Mouse (Mus musculus) midbrain, embryonic 16.5 days (tissue): Measurements from ENCODE around the gene Ppp1r15a. TPM values are rescaled to one million over a fixed set of nuclear protein-coding genes. Genes with fewer than 3 reads are reported as not detected.
A peak's percentile ranks its signal among the peaks of the same experiment; 100 is the strongest.

Experiments
- ATAC-seq: fragments of 200-750 bp; cut with Nextera tagmentation; 2 replicates; pipeline ENCODE4 v1.8.0; 2017; ENCODE audit warnings: moderate TSS enrichment
- H3K27ac ChIP-seq: fragments of 300-500 bp; sonication (generic); 2 replicates; pipeline ENCODE4 v1.5.1; 2014; ENCODE audit warnings: mild to moderate bottlenecking, low read length, mixed read lengths
- H3K27me3 ChIP-seq: fragments of 300-500 bp; sonication (generic); 2 replicates; pipeline ENCODE4 v1.6.1; 2014; ENCODE audit warnings: low read depth, low read length, mixed read lengths; ENCODE audit not compliant: control insufficient read depth, insufficient read depth
- H3K36me3 ChIP-seq: fragments of 300-500 bp; sonication (generic); 2 replicates; pipeline ENCODE4 v1.6.1; 2014; ENCODE audit warnings: mild to moderate bottlenecking, low read length, moderate library complexity, mixed read lengths; ENCODE audit not compliant: control insufficient read depth, insufficient read depth
- H3K4me1 ChIP-seq: fragments of 300-500 bp; sonication (generic); 2 replicates; pipeline ENCODE4 v1.6.1; 2014; ENCODE audit warnings: mild to moderate bottlenecking, low read length, mixed read lengths; ENCODE audit not compliant: control insufficient read depth, insufficient read depth
- H3K4me2 ChIP-seq: fragments of 300-500 bp; sonication (generic); 2 replicates; pipeline ENCODE4 v1.6.1; 2014; ENCODE audit warnings: mild to moderate bottlenecking, low read length, mixed read lengths
- H3K4me3 ChIP-seq: fragments of 300-500 bp; sonication (generic); 2 replicates; pipeline ENCODE4 v1.5.1; 2014; ENCODE audit warnings: low read depth, mild to moderate bottlenecking, low read length, moderate library complexity, mixed read lengths
- H3K9ac ChIP-seq: fragments of 300-500 bp; sonication (generic); 2 replicates; pipeline ENCODE4 v1.6.1; 2014; ENCODE audit warnings: low read depth, low read length, mixed read lengths
- H3K9me3 ChIP-seq: fragments of 300-500 bp; sonication (generic); replicated peaks from 2 replicates; pipeline ENCODE4 v1.6.1; 2014; ENCODE audit warnings: mild to moderate bottlenecking, low read length, mixed read lengths; ENCODE audit not compliant: control insufficient read depth, poor library complexity, severe bottlenecking
- WGBS: fragments of 180-500 bp; shearing (Covaris S2); extraction: QIAGEN DNeasy Blood & Tissue Kit; methylation state at CpG from one replicate; pipeline ENCODE4 v1.1.7; 2014; 5-methylcytosine and 5-hydroxymethylcytosine counted together
- polyA plus RNA-seq: library from polyadenylated mRNA; unstranded; fragments of >200 nt; fragmentation: Nextera tagmentation; extraction: Ambion mirVana; gene quantifications from 2 replicates; pipeline ENCODE4 v1.2.1, GENCODE M21; 2015

The Ppp1r15a gene
- polyA plus RNA-seq, 1 experiment from 2014 or later = 13.9 TPM

GRCm38 (mm10) chr7:45567112-45567779, 41.2 kb upstream of the Ppp1r15a start:
- no peak for ATAC-seq
- peak overlapping the region; percentile 85 for H3K4me2 ChIP-seq
- 70% methylated on average over 8 of the region's 8 CpGs for whole genome bisulfite sequencing
- H3K36me3 ChIP-seq = no peaks in the 10 kb centered on the region
- H3K9ac ChIP-seq = peak overlapping the region; percentile 52; the same call in 1 of the 2 replicates
- H3K4me1 ChIP-seq = peaks cover 22% of the 10 kb centered on the region
- no peaks in the 10 kb centered on the region for H3K27me3 ChIP-seq
- H3K9me3 ChIP-seq = no peaks in the 10 kb centered on the region
- no peak overlapping the region for H3K4me3 ChIP-seq
- no peak overlapping the region for H3K27ac ChIP-seq

- H3K4me1 ChIP-seq = peaks cover 14% of the 10 kb centered on the region
Observed at GRCm38 (mm10) chr7:45565446-45565845, 39.4 kb upstream of the Ppp1r15a start.

GRCm38 (mm10) chr7:45564811-45565210, 38.7 kb upstream of the Ppp1r15a start:
- Histone ChIP-seq H3K27me3 (no peaks in the 10 kb centered on the region), H3K27ac (no peak overlapping the region), H3K4me2 (no peak overlapping the region), H3K9me3 (no peaks in the 10 kb centered on the region), H3K4me1 (peaks cover 13% of the 10 kb centered on the region), H3K9ac (no peak overlapping the region), H3K36me3 (no peaks in the 10 kb centered on the region), H3K4me3 (no peak overlapping the region)
- no peak for ATAC-seq
- 85% methylated on average over 2 of the region's 2 CpGs for WGBS

More at GRCm38 (mm10) chr7:45565446-45565845, 39.4 kb upstream of the Ppp1r15a start:
- H3K27me3 ChIP-seq = no peaks in the 10 kb centered on the region
- no peaks in the 10 kb centered on the region for H3K9me3 ChIP-seq
- H3K4me3 ChIP-seq = no peak overlapping the region
- no peak overlapping the region for H3K9ac ChIP-seq
- H3K36me3 ChIP-seq = no peaks in the 10 kb centered on the region
- ATAC-seq = no peak
- H3K27ac ChIP-seq = no peak overlapping the region
- no peak overlapping the region for H3K4me2 ChIP-seq
- 86% methylated on average over 9 of the region's 9 CpGs for WGBS

GRCm38 (mm10) chr7:45561624-45562520, 35.8 kb upstream of the Ppp1r15a start:
- Histone ChIP-seq H3K36me3 (no peaks in the 10 kb centered on the region), H3K9me3 (no peaks in the 10 kb centered on the region), H3K27ac (no peak overlapping the region), H3K4me1 (peaks cover 3% of the 10 kb centered on the region; the same call in 1 of the 2 replicates), H3K9ac (no peak overlapping the region), H3K4me3 (no peak overlapping the region), H3K4me2 (no peak overlapping the region), H3K27me3 (no peaks in the 10 kb centered on the region)
- 58% methylated on average over 11 of the region's 12 CpGs for WGBS
- ATAC-seq = 0 out of 2 replicates have a peak, but pooled peaks have one; percentile 30

GRCm38 (mm10) chr7:45560843-45561623, 35.0 kb upstream of the Ppp1r15a start:
- 27% methylated on average over 17 of the region's 17 CpGs for WGBS
- H3K4me2 ChIP-seq = peak overlapping the region; percentile 28; the same call in 1 of the 2 replicates

GRCm38 (mm10) chr7:45560241-45560640, 34.2 kb upstream of the Ppp1r15a start:
- H3K9ac ChIP-seq = no peak overlapping the region
- peaks cover 3% of the 10 kb centered on the region; the same call in 1 of the 2 replicates for H3K4me1 ChIP-seq
- H3K27me3 ChIP-seq = no peaks in the 10 kb centered on the region
- ATAC-seq = no peak
- no peak overlapping the region for H3K4me3 ChIP-seq
- no peaks in the 10 kb centered on the region for H3K9me3 ChIP-seq
- no peak overlapping the region for H3K4me2 ChIP-seq
- 88% methylated on average over 7 of the region's 7 CpGs for WGBS
- H3K27ac ChIP-seq = no peak overlapping the region
- H3K36me3 ChIP-seq = no peaks in the 10 kb centered on the region

More at GRCm38 (mm10) chr7:45560843-45561623, 35.0 kb upstream of the Ppp1r15a start:
- peak; percentile 69; the same call in 1 of the 2 replicates for ATAC-seq
- H3K9me3 ChIP-seq = no peaks in the 10 kb centered on the region
- no peaks in the 10 kb centered on the region for H3K36me3 ChIP-seq
- no peak overlapping the region for H3K4me3 ChIP-seq
- peaks cover 3% of the 10 kb centered on the region; the same call in 1 of the 2 replicates for H3K4me1 ChIP-seq
- H3K9ac ChIP-seq = no peak overlapping the region
- H3K27ac ChIP-seq = no peak overlapping the region
- no peaks in the 10 kb centered on the region for H3K27me3 ChIP-seq

DNA sequence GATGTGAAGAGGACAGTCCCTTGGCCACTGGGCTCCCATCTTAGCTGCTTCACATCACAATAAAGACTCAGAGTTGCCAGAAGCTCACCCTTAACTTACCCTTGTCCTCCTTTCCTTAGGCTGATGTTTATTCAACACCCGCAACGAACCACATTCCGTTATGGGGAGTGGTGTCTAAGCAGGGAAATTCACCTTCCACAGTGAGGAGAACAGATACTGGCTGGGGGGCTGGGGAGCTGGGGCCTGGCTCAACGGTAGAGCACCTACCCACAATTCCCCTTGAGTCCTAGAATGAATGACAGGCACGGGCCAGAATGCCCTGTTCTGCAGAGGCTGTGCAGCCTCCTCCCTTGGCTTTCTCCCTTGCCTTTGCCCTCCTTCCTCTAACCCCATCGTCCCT, 32.8 kb upstream of the Ppp1r15a start:
- Histone ChIP-seq H3K4me3 (no peak overlapping the region), H3K36me3 (no peaks in the 10 kb centered on the region), H3K9ac (no peak overlapping the region), H3K4me2 (no peak overlapping the region), H3K27me3 (no peaks in the 10 kb centered on the region), H3K4me1 (peaks cover 3% of the 10 kb centered on the region; the same call in 1 of the 2 replicates), H3K9me3 (no peaks in the 10 kb centered on the region), H3K27ac (no peak overlapping the region)
- no peak for ATAC-seq
- 60% methylated on average over 6 of the region's 6 CpGs for WGBS

DNA sequence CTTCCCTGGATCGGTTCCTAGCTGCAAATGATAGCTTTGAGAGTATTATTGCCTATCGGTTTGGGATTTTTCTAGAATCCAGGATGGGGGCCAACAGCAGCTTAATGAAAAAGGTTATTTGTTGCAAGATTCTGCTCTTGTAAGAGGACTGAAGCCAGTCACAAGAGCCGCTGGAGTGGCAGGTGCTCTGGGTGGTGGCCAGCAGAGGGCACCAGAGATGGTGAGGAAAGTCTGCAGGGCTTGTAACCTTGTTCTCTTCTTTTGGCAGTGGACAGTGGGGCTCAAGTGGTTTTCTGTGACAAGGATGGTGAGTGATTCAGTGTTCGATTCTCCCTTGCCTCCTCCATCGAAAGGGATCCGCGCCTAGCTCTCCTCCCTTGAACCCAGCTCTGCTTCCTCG, 29.7 kb upstream of the Ppp1r15a start:
- ATAC-seq = no peak
- Histone ChIP-seq H3K4me1 (no peaks in the 10 kb centered on the region; the same call in 1 of the 2 replicates), H3K9me3 (no peaks in the 10 kb centered on the region), H3K27me3 (no peaks in the 10 kb centered on the region), H3K27ac (no peak overlapping the region), H3K4me3 (no peak overlapping the region), H3K36me3 (no peaks in the 10 kb centered on the region), H3K9ac (no peak overlapping the region), H3K4me2 (no peak overlapping the region)
- 23% methylated on average over 8 of the region's 8 CpGs for WGBS
